Mouse (Mus musculus) neural tube, embryonic 15.5 days (tissue): ENCODE results near the gene Gucy2c. TPM values are rescaled to one million over a fixed set of nuclear protein-coding genes. Genes with fewer than 3 reads are reported as not detected.

Experiments used
- ATAC-seq: fragments of 200-750 bp; cut with Nextera tagmentation; 2 replicates; pipeline ENCODE4 v1.8.0; 2017; ENCODE audit warnings: mild to moderate bottlenecking, moderate TSS enrichment, moderate library complexity; ENCODE audit not compliant: low FRiP score
- H3K27ac ChIP-seq: fragments of 300-500 bp; sonication (generic); replicated peaks from 2 replicates; pipeline ENCODE4 v1.5.1; 2015; ENCODE audit warnings: mild to moderate bottlenecking, inconsistent platforms
- H3K27me3 ChIP-seq: fragments of 300-500 bp; sonication (generic); replicated peaks from 2 replicates; pipeline ENCODE4 v1.6.1; 2015; ENCODE audit warnings: inconsistent platforms
- H3K36me3 ChIP-seq: fragments of 300-500 bp; sonication (generic); 2 replicates; pipeline ENCODE4 v1.6.1; 2015; ENCODE audit warnings: inconsistent platforms
- H3K4me1 ChIP-seq: fragments of 300-500 bp; sonication (generic); 2 replicates; pipeline ENCODE4 v1.6.1; 2015; ENCODE audit warnings: inconsistent platforms
- H3K4me2 ChIP-seq: fragments of 300-500 bp; sonication (generic); 2 replicates; pipeline ENCODE4 v1.6.1; 2015; ENCODE audit warnings: inconsistent platforms, mild to moderate bottlenecking, moderate library complexity
- H3K4me3 ChIP-seq: fragments of 300-500 bp; sonication (generic); replicated peaks from 2 replicates; pipeline ENCODE4 v1.5.1; 2015; ENCODE audit warnings: mild to moderate bottlenecking, inconsistent platforms
- H3K9ac ChIP-seq: fragments of 300-500 bp; sonication (generic); replicated peaks from 2 replicates; pipeline ENCODE4 v1.6.1; 2015; ENCODE audit warnings: mild to moderate bottlenecking, inconsistent platforms
- H3K9me3 ChIP-seq: fragments of 300-500 bp; sonication (generic); replicated peaks from 2 replicates; pipeline ENCODE4 v1.6.1; 2016; ENCODE audit warnings: inconsistent platforms
- WGBS: fragments of 180-500 bp; shearing (Covaris S2); methylation state at CpG from one replicate; pipeline ENCODE4 v1.1.7; 2015; ENCODE audit warnings: mixed read lengths; 5-methylcytosine and 5-hydroxymethylcytosine counted together
- microRNA-seq: library from miRNA; unstranded; fragments of <30 nt; microRNA quantifications from one replicate; pipeline ENCODE4, GENCODE M21; 2017
- polyA plus RNA-seq: library from polyadenylated mRNA; unstranded; fragments of >200 nt; fragmentation: Nextera tagmentation; extraction: Ambion mirVana; gene quantifications from 2 replicates; pipeline ENCODE4 v1.2.1, GENCODE M21; 2015

Gucy2c gene
- polyA plus RNA-seq, 1 experiment from 2014 or later: 0.23 TPM

GRCm38 (mm10) chr6:136655786-136656185, 125.8 kb downstream of the Gucy2c start:
- H3K27me3 ChIP-seq: peaks cover 4% of the 10 kb centered on the region

GRCm38 (mm10) chr6:136654470-136654869, 127.1 kb downstream of the Gucy2c start:
- H3K36me3 ChIP-seq: no peaks in the 10 kb centered on the region
- WGBS: 89% methylated on average over 20 of the region's 20 CpGs
- no peaks in the 10 kb centered on the region for H3K9me3 ChIP-seq
- no peak overlapping the region for H3K9ac ChIP-seq
- no peaks in the 10 kb centered on the region for H3K27me3 ChIP-seq
- H3K4me2 ChIP-seq: no peak overlapping the region
- no peak overlapping the region for H3K4me3 ChIP-seq
- H3K4me1 ChIP-seq: no peaks in the 10 kb centered on the region
- no peak for ATAC-seq
- no peak overlapping the region for H3K27ac ChIP-seq

More at GRCm38 (mm10) chr6:136655786-136656185, 125.8 kb downstream of the Gucy2c start:
- no peak overlapping the region; the same call in 1 of the 2 replicates for H3K4me2 ChIP-seq
- ATAC-seq: no peak
- no peaks in the 10 kb centered on the region for H3K36me3 ChIP-seq
- H3K9me3 ChIP-seq: no peaks in the 10 kb centered on the region
- no peak overlapping the region for H3K9ac ChIP-seq
- H3K4me1 ChIP-seq: no peaks in the 10 kb centered on the region
- no peak overlapping the region for H3K4me3 ChIP-seq
- no peak overlapping the region for H3K27ac ChIP-seq
- 77% methylated on average over 11 of the region's 11 CpGs for WGBS

GRCm38 (mm10) chr6:136653331-136653730, 128.2 kb downstream of the Gucy2c start:
- Histone ChIP-seq H3K27me3 (no peaks in the 10 kb centered on the region), H3K27ac (no peak overlapping the region), H3K9ac (no peak overlapping the region), H3K9me3 (no peaks in the 10 kb centered on the region), H3K4me2 (no peak overlapping the region), H3K4me1 (no peaks in the 10 kb centered on the region), H3K36me3 (no peaks in the 10 kb centered on the region), H3K4me3 (no peak overlapping the region)
- ATAC-seq: no peak
- WGBS: 72% methylated on average over 5 of the region's 5 CpGs

- Histone ChIP-seq H3K4me2 (no peak overlapping the region), H3K36me3 (no peaks in the 10 kb centered on the region), H3K9ac (no peak overlapping the region), H3K27me3 (no peaks in the 10 kb centered on the region), H3K4me1 (peaks cover 8% of the 10 kb centered on the region), H3K9me3 (no peaks in the 10 kb centered on the region), H3K27ac (no peak overlapping the region), H3K4me3 (no peak overlapping the region)
- no peak for ATAC-seq
- WGBS: 89% methylated on average over 8 of the region's 8 CpGs
Measured at GRCm38 (mm10) chr6:136650664-136651063, 130.9 kb downstream of the Gucy2c start.

GRCm38 (mm10) chr6:136647455-136647861, 134.1 kb downstream of the Gucy2c start:
- WGBS: 90% methylated on average over 10 of the region's 10 CpGs
- Histone ChIP-seq H3K36me3 (no peaks in the 10 kb centered on the region), H3K9ac (no peak overlapping the region), H3K27me3 (no peaks in the 10 kb centered on the region), H3K4me1 (peaks cover 10% of the 10 kb centered on the region), H3K4me2 (no peak overlapping the region), H3K9me3 (no peaks in the 10 kb centered on the region), H3K4me3 (no peak overlapping the region), H3K27ac (no peak overlapping the region)
- ATAC-seq: no peak

Small RNA genes lying within 50 kb of the gene (microRNA-seq; reads per million reads assigned to microRNA genes)
- not detected for gene Gm44364

Other genes starting within 250 kb of the Gucy2c start
- 0.72 and 3.1 TPM in 2 replicates for gene Plbd1, start 119.8 kb downstream of the Gucy2c start, polyA plus RNA-seq
- 0.43 and 0.44 TPM in 2 replicates for gene Hist4h4, start 22.6 kb upstream of the Gucy2c start, polyA plus RNA-seq
- 106 and 119 TPM in 2 replicates for gene H2afj, start 26.5 kb upstream of the Gucy2c start, polyA plus RNA-seq
- gene BC049715, start 45.9 kb upstream of the Gucy2c start, polyA plus RNA-seq: 1.5 and 2.8 TPM in 2 replicates
- gene Wbp11, start 46.5 kb upstream of the Gucy2c start, polyA plus RNA-seq: 71.1 and 80.0 TPM in 2 replicates
- 2.5 and 3.0 TPM in 2 replicates for gene Smco3, start 53.7 kb upstream of the Gucy2c start, polyA plus RNA-seq
- gene Art4, start 76.0 kb upstream of the Gucy2c start, polyA plus RNA-seq: 0.23 and 2.3 TPM in 2 replicates
- gene Mgp, start 94.1 kb upstream of the Gucy2c start, polyA plus RNA-seq: 28.4 and 40.1 TPM in 2 replicates
- gene Erp27, start 140.4 kb upstream of the Gucy2c start, polyA plus RNA-seq: 0.82 TPM in 1 of 2 replicates, not detected in the other
- gene Pde6h, start 142.1 kb upstream of the Gucy2c start, polyA plus RNA-seq: 0.33 TPM in 1 of 2 replicates, not detected in the other
- 13.8 and 95.4 TPM in 2 replicates for gene Arhgdib, start 160.1 kb upstream of the Gucy2c start, polyA plus RNA-seq